Mouse (Mus musculus) small intestine, adult 2 months (tissue): Measurements from ENCODE around the gene Zfp423. TPM values are rescaled to one million over a fixed set of nuclear protein-coding genes. Genes with fewer than 3 reads are reported as not detected.

ENCODE experiments used
- H3K27ac ChIP-seq: fragments of 200-500 bp; 2 replicates; pipeline ENCODE4 v1.5.1; 2012; ENCODE audit warnings: low read depth, low read length, control low read depth, inconsistent platforms; ENCODE audit not compliant: insufficient read depth
- H3K27me3 ChIP-seq: fragments of 200-500 bp; 2 replicates; pipeline ENCODE4 v1.6.1; 2012; ENCODE audit warnings: mild to moderate bottlenecking, moderate library complexity, low read length, inconsistent platforms; ENCODE audit not compliant: control insufficient read depth, insufficient read depth
- H3K36me3 ChIP-seq: fragments of 200-500 bp; 2 replicates; pipeline ENCODE4 v1.6.1; 2012; ENCODE audit warnings: mild to moderate bottlenecking, low read length, control low read depth, inconsistent platforms; ENCODE audit not compliant: control insufficient read depth, insufficient read depth
- H3K4me1 ChIP-seq: fragments of 200-500 bp; 2 replicates; pipeline ENCODE4 v1.6.1; 2012; ENCODE audit warnings: low read length, inconsistent platforms, mixed read lengths; ENCODE audit not compliant: control insufficient read depth, insufficient read depth, insufficient read length
- H3K4me3 ChIP-seq: fragments of 200-500 bp; 2 replicates; pipeline ENCODE4 v1.5.1; 2012; ENCODE audit warnings: low read depth, mild to moderate bottlenecking, control low read depth, inconsistent platforms, low read length, moderate library complexity
- CTCF ChIP-seq: fragments of 200-500 bp; IDR thresholded peaks from 2 replicates; pipeline ENCODE4 v1.5.1; 2012; ENCODE audit warnings: low read depth, mild to moderate bottlenecking, control low read depth, inconsistent platforms, low read length, moderate library complexity, mixed read lengths; ENCODE audit not compliant: insufficient replicate concordance, insufficient read length; ENCODE audit errors: extremely low read depth
- POLR2A ChIP-seq: fragments of 200-500 bp; IDR thresholded peaks from 2 replicates; pipeline ENCODE4 v1.6.1; 2012; ENCODE audit warnings: low read depth, mild to moderate bottlenecking, control low read depth, inconsistent platforms, low read length, moderate library complexity
- WGBS: fragments of 180-500 bp; shearing (Covaris S2); methylation state at CpG from one replicate; pipeline ENCODE4 v1.1.7; 2018; 5-methylcytosine and 5-hydroxymethylcytosine counted together
- polyA plus RNA-seq: library from polyadenylated mRNA; depleted of rRNA; stranded (reverse); fragments of >200 nt; gene quantifications from 2 replicates; pipeline ENCODE4 v1.2.3, GENCODE M21; 2012

Zfp423 gene
- polyA plus RNA-seq, 1 experiment, result 2.3 TPM

GRCm38 (mm10) chr8:87672214-87672613 lies 287.2 kb downstream of the Zfp423 start:
- Histone ChIP-seq H3K36me3 (no peaks in the 10 kb centered on the region), H3K27me3 (no peaks in the 10 kb centered on the region), H3K4me1 (no peaks in the 10 kb centered on the region), H3K4me3 (no peak overlapping the region), H3K27ac (no peak overlapping the region)
- 65% methylated on average over 2 of the region's 2 CpGs for WGBS
- TF ChIP-seq CTCF, result no peak

- Histone ChIP-seq H3K36me3 (no peaks in the 10 kb centered on the region), H3K4me1 (no peaks in the 10 kb centered on the region), H3K27ac (no peak overlapping the region), H3K27me3 (no peaks in the 10 kb centered on the region), H3K4me3 (no peak overlapping the region)
- 82% methylated on average over 13 of the region's 13 CpGs for WGBS
- TF ChIP-seq POLR2A (no peak), CTCF (no peak)
Measured at GRCm38 (mm10) chr8:87671209-87671970, 288.0 kb downstream of the Zfp423 start.

DNA sequence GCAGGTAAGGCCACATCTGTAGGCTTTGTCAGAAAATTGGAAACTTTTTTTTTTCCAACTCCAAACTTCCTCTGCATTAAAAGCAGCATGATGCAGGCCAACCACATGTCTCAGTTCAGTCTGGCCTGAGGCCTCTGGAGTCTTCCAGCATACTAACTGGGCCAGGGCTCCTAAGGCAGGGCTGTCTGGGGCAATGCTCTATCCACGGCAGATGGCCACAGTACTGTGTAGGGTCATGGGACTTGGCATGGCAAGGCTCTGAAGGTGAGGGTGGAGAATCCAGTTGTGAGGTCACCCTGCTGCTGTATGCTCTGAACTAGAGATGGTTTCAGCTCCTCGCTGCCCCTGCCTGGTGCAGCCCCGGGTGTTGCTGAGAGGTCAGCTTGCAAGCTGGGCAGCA lies 289.2 kb downstream of the Zfp423 start:
- H3K36me3 ChIP-seq, result no peaks in the 10 kb centered on the region
- H3K4me3 ChIP-seq, result no peak overlapping the region
- WGBS, result 82% methylated on average over 3 of the region's 3 CpGs
- H3K4me1 ChIP-seq, result no peaks in the 10 kb centered on the region
- H3K27me3 ChIP-seq, result no peaks in the 10 kb centered on the region
- TF ChIP-seq CTCF, result no peak
- TF ChIP-seq POLR2A, result no peak
- H3K27ac ChIP-seq, result no peak overlapping the region

DNA sequence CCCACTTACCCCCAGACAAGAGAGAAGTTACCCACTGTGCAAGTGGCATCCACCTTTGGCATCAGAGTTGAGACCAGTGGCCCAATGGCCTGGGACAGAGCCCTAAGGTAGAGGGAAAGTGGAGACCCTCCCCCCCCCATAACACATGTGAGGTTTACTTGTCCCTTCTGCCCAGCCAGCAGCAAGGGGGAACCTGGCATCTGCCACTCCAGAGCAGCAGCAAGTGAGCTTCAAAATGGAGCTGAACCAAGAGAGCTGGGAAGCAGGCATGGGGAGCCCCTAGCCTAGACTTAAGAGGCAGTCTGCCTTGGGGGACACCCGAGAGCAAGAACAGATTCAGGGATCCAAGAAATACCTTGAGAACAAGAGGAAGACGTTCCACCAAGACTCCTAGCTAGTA lies 290.7 kb downstream of the Zfp423 start:
- H3K27me3 ChIP-seq, result no peaks in the 10 kb centered on the region
- H3K36me3 ChIP-seq, result no peaks in the 10 kb centered on the region
- H3K27ac ChIP-seq, result no peak overlapping the region
- no peaks in the 10 kb centered on the region for H3K4me1 ChIP-seq
- no peak overlapping the region for H3K4me3 ChIP-seq
- 66% methylated on average over 2 of the region's 2 CpGs for WGBS
- TF ChIP-seq CTCF (no peak), POLR2A (no peak)

DNA sequence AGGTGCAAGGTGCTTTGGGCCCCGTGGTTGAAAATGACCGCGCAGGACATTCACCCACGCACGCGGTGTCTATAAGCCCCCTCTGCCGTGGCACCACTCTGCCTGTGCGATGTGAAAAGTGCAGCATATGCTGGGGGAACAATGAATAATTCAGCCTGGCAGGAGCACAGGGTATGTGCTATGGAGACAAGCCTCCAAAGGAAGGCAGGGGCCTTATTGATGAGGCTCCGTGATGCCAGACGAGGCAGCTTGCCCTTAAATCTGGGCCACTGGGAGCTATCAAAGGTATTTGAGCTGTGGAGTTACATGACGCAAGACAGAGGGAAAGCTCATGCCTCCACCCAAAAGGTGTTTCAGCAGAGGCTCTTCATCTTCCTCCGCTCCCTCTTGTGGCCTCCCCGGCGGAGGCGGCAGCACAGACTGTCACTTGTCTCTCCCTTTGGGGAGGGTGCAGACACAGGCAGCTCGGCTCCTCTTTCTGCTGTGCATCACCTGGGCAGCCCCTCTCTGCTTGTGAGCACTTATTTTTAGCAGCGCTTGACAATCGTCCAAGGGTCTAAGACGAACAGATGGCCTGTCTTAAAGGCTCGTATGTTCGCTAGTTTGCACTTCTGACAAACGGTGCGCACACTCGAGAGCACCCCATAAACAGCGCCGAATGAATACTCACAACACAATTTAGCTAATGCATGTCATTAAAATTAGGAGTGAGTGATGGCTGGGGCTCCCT lies 291.3 kb downstream of the Zfp423 start:
- Histone ChIP-seq H3K36me3 (no peaks in the 10 kb centered on the region), H3K4me1 (no peaks in the 10 kb centered on the region), H3K27me3 (0 out of 2 replicates have a peak, but pooled peaks cover 2% of the 10 kb centered on the region), H3K4me3 (no peak overlapping the region), H3K27ac (no peak overlapping the region)
- TF ChIP-seq CTCF, result no peak
- no peak for TF ChIP-seq POLR2A
- 86% methylated on average over 26 of the region's 26 CpGs for WGBS

- H3K36me3 ChIP-seq, result no peaks in the 10 kb centered on the region
- no peak overlapping the region for H3K27ac ChIP-seq
- H3K4me1 ChIP-seq, result no peaks in the 10 kb centered on the region
- WGBS, result 87% methylated on average over 6 of the region's 6 CpGs
- H3K4me3 ChIP-seq, result no peak overlapping the region
- TF ChIP-seq POLR2A (no peak), CTCF (no peak)
- peaks cover 9% of the 10 kb centered on the region for H3K27me3 ChIP-seq
Measured at GRCm38 (mm10) chr8:87667297-87667696, 292.1 kb downstream of the Zfp423 start.

DNA sequence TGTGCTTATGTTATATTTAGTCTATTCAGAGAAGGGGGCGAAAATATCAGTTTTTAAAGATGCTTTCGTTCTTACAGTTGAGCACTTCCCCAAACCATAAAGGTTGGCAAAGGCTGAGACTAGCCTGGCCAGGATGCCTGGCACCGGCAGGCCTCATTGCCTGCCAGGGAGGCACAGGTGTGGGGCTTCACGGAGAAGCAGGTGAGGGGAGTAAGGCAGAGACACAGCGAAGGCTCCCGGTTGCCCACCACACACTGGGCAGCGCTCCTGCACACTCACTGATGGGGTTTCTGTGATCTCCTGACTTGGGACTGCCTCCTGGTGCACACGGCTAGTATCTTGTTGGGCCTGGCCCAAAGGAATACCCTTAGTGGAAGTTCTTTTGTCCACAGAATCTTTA lies 294.1 kb downstream of the Zfp423 start:
- TF ChIP-seq POLR2A (no peak), CTCF (no peak)
- no peaks in the 10 kb centered on the region for H3K4me1 ChIP-seq
- H3K4me3 ChIP-seq, result no peak overlapping the region
- WGBS, result 86% methylated on average over 8 of the region's 8 CpGs
- H3K36me3 ChIP-seq, result no peaks in the 10 kb centered on the region
- H3K27ac ChIP-seq, result no peak overlapping the region
- H3K27me3 ChIP-seq, result peaks cover 19% of the 10 kb centered on the region
